Mouse (Mus musculus): ENCODE measurements around the gene Tppp. TPM values are rescaled to one million over a fixed set of nuclear protein-coding genes. Genes with fewer than 3 reads are reported as not detected.

Gene Tppp
- polyA plus RNA-seq, 1 experiment = 0.51 TPM

GRCm38 (mm10) chr13:74028116-74028515, 18.9 kb downstream of the Tppp start:
- Histone ChIP-seq H3K4me1 (ENCODE audit: control insufficient read depth, insufficient read depth, low read length) (no peaks in the 10 kb centered on the region), H3K27ac (ENCODE audit: insufficient read depth, low read length) (no peak overlapping the region), H3K4me3 (ENCODE audit: low read depth, low read length) (no peak overlapping the region), H3K9me3 (replicated peaks; ENCODE audit: control insufficient read depth, insufficient read depth, low read length, poor library complexity, severe bottlenecking) (no peaks in the 10 kb centered on the region), H3K36me3 (ENCODE audit: control insufficient read depth, insufficient read depth, low read length, poor library complexity, severe bottlenecking) (no peaks in the 10 kb centered on the region), H3K27me3 (ENCODE audit: control insufficient read depth, insufficient read depth, low read length, poor library complexity, severe bottlenecking) (no peaks in the 10 kb centered on the region), H3K9ac (ENCODE audit: low read depth, poor library complexity, severe bottlenecking) (no peak overlapping the region)
- TF ChIP-seq CTCF (IDR thresholded peaks at IDR 0.05; ENCODE audit: low read depth, low read length) (no peak), EP300 (IDR thresholded peaks at IDR 0.05; ENCODE audit: insufficient read depth, low read depth, low read length) (no peak), POLR2A (IDR thresholded peaks at IDR 0.05; ENCODE audit: insufficient read depth, low read length) (no peak)

GRCm38 (mm10) chr13:74029013-74029412, 19.8 kb downstream of the Tppp start:
- Histone ChIP-seq H3K4me3 (ENCODE audit: low read depth, low read length) (no peak overlapping the region), H3K27ac (ENCODE audit: insufficient read depth, low read length) (no peak overlapping the region)

GRCm38 (mm10) chr13:74030691-74031090, 21.5 kb downstream of the Tppp start:
- Histone ChIP-seq H3K9ac (ENCODE audit: low read depth, poor library complexity, severe bottlenecking) (no peak overlapping the region), H3K27me3 (ENCODE audit: control insufficient read depth, insufficient read depth, low read length, poor library complexity, severe bottlenecking) (no peaks in the 10 kb centered on the region), H3K4me1 (ENCODE audit: control insufficient read depth, insufficient read depth, low read length) (no peaks in the 10 kb centered on the region), H3K9me3 (replicated peaks; ENCODE audit: control insufficient read depth, insufficient read depth, low read length, poor library complexity, severe bottlenecking) (no peaks in the 10 kb centered on the region), H3K36me3 (ENCODE audit: control insufficient read depth, insufficient read depth, low read length, poor library complexity, severe bottlenecking) (no peaks in the 10 kb centered on the region), H3K27ac (ENCODE audit: insufficient read depth, low read length) (no peak overlapping the region), H3K4me3 (ENCODE audit: low read depth, low read length) (no peak overlapping the region)
- no peak for TF ChIP-seq CTCF (IDR thresholded peaks at IDR 0.05; ENCODE audit: low read depth, low read length)

More at GRCm38 (mm10) chr13:74029013-74029412, 19.8 kb downstream of the Tppp start:
- TF ChIP-seq CTCF (IDR thresholded peaks at IDR 0.05; ENCODE audit: low read depth, low read length) (no peak), POLR2A (IDR thresholded peaks at IDR 0.05; ENCODE audit: insufficient read depth, low read length) (no peak), EP300 (IDR thresholded peaks at IDR 0.05; ENCODE audit: insufficient read depth, low read depth, low read length) (no peak)
- H3K27me3 ChIP-seq (ENCODE audit: control insufficient read depth, insufficient read depth, low read length, poor library complexity, severe bottlenecking) = no peaks in the 10 kb centered on the region
- H3K36me3 ChIP-seq (ENCODE audit: control insufficient read depth, insufficient read depth, low read length, poor library complexity, severe bottlenecking) = no peaks in the 10 kb centered on the region
- no peaks in the 10 kb centered on the region for H3K9me3 ChIP-seq (replicated peaks; ENCODE audit: control insufficient read depth, insufficient read depth, low read length, poor library complexity, severe bottlenecking)
- H3K4me1 ChIP-seq (ENCODE audit: control insufficient read depth, insufficient read depth, low read length) = no peaks in the 10 kb centered on the region
- no peak overlapping the region for H3K9ac ChIP-seq (ENCODE audit: low read depth, poor library complexity, severe bottlenecking)

GRCm38 (mm10) chr13:74031133-74031532, 21.9 kb downstream of the Tppp start:
- no peak overlapping the region for H3K4me3 ChIP-seq (ENCODE audit: low read depth, low read length)
- no peaks in the 10 kb centered on the region for H3K4me1 ChIP-seq (ENCODE audit: control insufficient read depth, insufficient read depth, low read length)
- H3K9me3 ChIP-seq (replicated peaks; ENCODE audit: control insufficient read depth, insufficient read depth, low read length, poor library complexity, severe bottlenecking) = no peaks in the 10 kb centered on the region
- H3K27me3 ChIP-seq (ENCODE audit: control insufficient read depth, insufficient read depth, low read length, poor library complexity, severe bottlenecking) = no peaks in the 10 kb centered on the region
- no peaks in the 10 kb centered on the region for H3K36me3 ChIP-seq (ENCODE audit: control insufficient read depth, insufficient read depth, low read length, poor library complexity, severe bottlenecking)
- no peak for TF ChIP-seq POLR2A (IDR thresholded peaks at IDR 0.05; ENCODE audit: insufficient read depth, low read length)
- no peak for TF ChIP-seq CTCF (IDR thresholded peaks at IDR 0.05; ENCODE audit: low read depth, low read length)
- no peak for TF ChIP-seq EP300 (IDR thresholded peaks at IDR 0.05; ENCODE audit: insufficient read depth, low read depth, low read length)
- no peak overlapping the region for H3K27ac ChIP-seq (ENCODE audit: insufficient read depth, low read length)
- no peak overlapping the region for H3K9ac ChIP-seq (ENCODE audit: low read depth, poor library complexity, severe bottlenecking)

GRCm38 (mm10) chr13:74034756-74035155, 25.5 kb downstream of the Tppp start:
- Histone ChIP-seq H3K4me3 (ENCODE audit: low read depth, low read length) (no peak overlapping the region), H3K27ac (ENCODE audit: insufficient read depth, low read length) (no peak overlapping the region), H3K4me1 (ENCODE audit: control insufficient read depth, insufficient read depth, low read length) (no peaks in the 10 kb centered on the region), H3K36me3 (ENCODE audit: control insufficient read depth, insufficient read depth, low read length, poor library complexity, severe bottlenecking) (no peaks in the 10 kb centered on the region), H3K9ac (ENCODE audit: low read depth, poor library complexity, severe bottlenecking) (no peak overlapping the region), H3K27me3 (ENCODE audit: control insufficient read depth, insufficient read depth, low read length, poor library complexity, severe bottlenecking) (no peaks in the 10 kb centered on the region), H3K9me3 (replicated peaks; ENCODE audit: control insufficient read depth, insufficient read depth, low read length, poor library complexity, severe bottlenecking) (no peaks in the 10 kb centered on the region)
- TF ChIP-seq POLR2A (IDR thresholded peaks at IDR 0.05; ENCODE audit: insufficient read depth, low read length) = no peak
- no peak for TF ChIP-seq CTCF (IDR thresholded peaks at IDR 0.05; ENCODE audit: low read depth, low read length)
- TF ChIP-seq EP300 (IDR thresholded peaks at IDR 0.05; ENCODE audit: insufficient read depth, low read depth, low read length) = no peak

GRCm38 (mm10) chr13:74035776-74036175, 26.6 kb downstream of the Tppp start:
- Histone ChIP-seq H3K9ac (ENCODE audit: low read depth, poor library complexity, severe bottlenecking) (no peak overlapping the region), H3K36me3 (ENCODE audit: control insufficient read depth, insufficient read depth, low read length, poor library complexity, severe bottlenecking) (peaks cover 5% of the 10 kb centered on the region), H3K4me1 (ENCODE audit: control insufficient read depth, insufficient read depth, low read length) (no peaks in the 10 kb centered on the region), H3K27ac (ENCODE audit: insufficient read depth, low read length) (no peak overlapping the region), H3K27me3 (ENCODE audit: control insufficient read depth, insufficient read depth, low read length, poor library complexity, severe bottlenecking) (no peaks in the 10 kb centered on the region), H3K4me3 (ENCODE audit: low read depth, low read length) (no peak overlapping the region), H3K9me3 (replicated peaks; ENCODE audit: control insufficient read depth, insufficient read depth, low read length, poor library complexity, severe bottlenecking) (no peaks in the 10 kb centered on the region)
- TF ChIP-seq POLR2A (IDR thresholded peaks at IDR 0.05; ENCODE audit: insufficient read depth, low read length) = no peak
- TF ChIP-seq EP300 (IDR thresholded peaks at IDR 0.05; ENCODE audit: insufficient read depth, low read depth, low read length) = no peak
- no peak for TF ChIP-seq CTCF (IDR thresholded peaks at IDR 0.05; ENCODE audit: low read depth, low read length)
